Mouse (Mus musculus) megakaryocyte, embryonic 14.5 days (primary cell): ENCODE data around the gene Myo3a.

Experiments
- FLI1 ChIP-seq: IDR thresholded peaks from 2 replicates; pipeline ENCODE4 v1.6.1; 2012; ENCODE audit warnings: low read length, inconsistent platforms, mixed read lengths
- GATA1 ChIP-seq: IDR thresholded peaks from 3 replicates; pipeline ENCODE4 v1.6.1; 2012; ENCODE audit warnings: mixed read lengths, low read length, inconsistent platforms, borderline replicate concordance

- no peak for TF ChIP-seq GATA1
- no peak for TF ChIP-seq FLI1
Observed at GRCm38 (mm10) chr2:22620978-22621827, 393.9 kb downstream of the Myo3a start.
